14 mouse cellular contexts compared by ENCODE assay signal in the genomic region with DNA sequence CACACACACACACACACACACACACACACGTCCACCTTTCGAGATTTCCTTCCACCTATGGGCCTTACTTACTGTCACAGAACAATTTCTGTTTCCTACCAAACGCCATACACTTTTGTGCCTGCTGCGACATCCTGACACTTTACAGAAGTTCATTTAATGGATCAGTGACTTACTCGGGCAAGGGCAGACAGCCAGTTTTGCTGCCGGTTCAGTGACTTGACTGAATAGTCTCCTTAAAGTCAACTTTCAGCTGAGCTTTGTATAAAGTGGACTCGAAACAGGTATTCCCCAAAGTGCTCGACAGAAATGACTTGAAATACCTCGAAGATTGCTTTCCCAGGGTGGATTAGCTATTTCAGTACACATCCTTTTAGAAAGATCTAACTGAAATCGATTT.
A peak's percentile ranks its signal among the peaks of the same experiment; 100 is the strongest.
DNase-seq lines count a peak whose midpoint lies in the region; ATAC-seq and TF ChIP-seq lines count a peak whose summit lies in the region.
"Had no signal": no experiment of that assay in that cellular context is flagged by ENCODE, and none has a peak within 500 bp of the region (broad histone marks: within the 10 kb centered on the region; RNA-seq: fewer than 3 reads in every experiment).

No protein-coding gene starts in this region.

- H3K4me2 ChIP-seq in intestine, embryonic 14.5 days (ENCODE audit: low read length) = no peak overlapping the region
- H3K4me2 ChIP-seq in intestine, embryonic 16.5 days (ENCODE audit: low read depth, low read length) = no peak overlapping the region
- H3K4me2 ChIP-seq in embryonic facial prominence, embryonic 13.5 days = no peak overlapping the region
- peak overlapping the region; percentile 23; the same call in 1 of the 2 replicates for H3K4me2 ChIP-seq in kidney, postnatal 0 days (ENCODE audit: low read length)

- no peak overlapping the region for H3K9ac ChIP-seq in intestine, embryonic 14.5 days (ENCODE audit: low read length)
- no peak overlapping the region for H3K9ac ChIP-seq in intestine, embryonic 16.5 days (ENCODE audit: low read depth, low read length)
- no peak overlapping the region for H3K9ac ChIP-seq in embryonic facial prominence, embryonic 13.5 days
- no peak overlapping the region for H3K9ac ChIP-seq in kidney, postnatal 0 days (ENCODE audit: low read depth, low read length)

- peak; percentile 52 for DNase-seq in intestine, embryonic 14.5 days (ENCODE audit: low spot score)
- DNase-seq in brain, embryonic 14.5 days (ENCODE audit: low read depth) = peak; percentile 61
- peak; percentile 71 for DNase-seq in kidney, postnatal 0 days (ENCODE audit: low spot score)
- no peak for DNase-seq in urinary bladder, postnatal 25 days (ENCODE audit: low spot score)
- DNase-seq in spleen, postnatal 4 days (ENCODE audit: low spot score in 2 of 2) = no peak
- DNase-seq: heart, adult 18-20 months; lung, adult 18-20 months; retina, postnatal 1 day; thymus, adult 2 months had no signal

- no peak overlapping the region for H3K4me3 ChIP-seq in intestine, embryonic 14.5 days (ENCODE audit: low read depth, low read length)
- no peak overlapping the region for H3K4me3 ChIP-seq in intestine, embryonic 16.5 days (ENCODE audit: low read length)
- no peak overlapping the region for H3K4me3 ChIP-seq in embryonic facial prominence, embryonic 13.5 days
- H3K4me3 ChIP-seq in kidney, postnatal 0 days (replicated peaks; ENCODE audit: low read depth, low read length) = no peak overlapping the region
- H3K4me3 ChIP-seq: erythroblast, embryonic 14.5 days; layer of hippocampus, adult 2 months had no signal

- peaks cover 70% of the 10 kb centered on the region for H3K4me1 ChIP-seq in intestine, embryonic 14.5 days (replicated peaks; ENCODE audit: control insufficient read depth, insufficient read depth, low read length)
- H3K4me1 ChIP-seq in intestine, embryonic 16.5 days (ENCODE audit: control insufficient read depth, insufficient read depth, low read length) = peaks cover 52% of the 10 kb centered on the region
- H3K4me1 ChIP-seq in embryonic facial prominence, embryonic 13.5 days = peaks cover 66% of the 10 kb centered on the region
- H3K4me1 ChIP-seq in kidney, postnatal 0 days (replicated peaks; ENCODE audit: insufficient read depth, low read length) = peaks cover 50% of the 10 kb centered on the region

- no peak for TF ChIP-seq CTCF in brain, embryonic 14.5 days (IDR thresholded peaks at IDR 0.05; ENCODE audit: borderline replicate concordance, extremely low read depth, insufficient read depth, insufficient read length)
- no peak for TF ChIP-seq CTCF in kidney, postnatal 0 days (IDR thresholded peaks at IDR 0.05; ENCODE audit: low read depth)

- no peaks in the 10 kb centered on the region for H3K9me3 ChIP-seq in intestine, embryonic 14.5 days (ENCODE audit: control insufficient read depth, low read length)
- no peaks in the 10 kb centered on the region for H3K9me3 ChIP-seq in intestine, embryonic 16.5 days (ENCODE audit: control insufficient read depth, low read length)
- H3K9me3 ChIP-seq in embryonic facial prominence, embryonic 13.5 days = no peaks in the 10 kb centered on the region
- no peaks in the 10 kb centered on the region for H3K9me3 ChIP-seq in kidney, postnatal 0 days (replicated peaks; ENCODE audit: low read length)

- H3K27ac ChIP-seq in intestine, embryonic 14.5 days (ENCODE audit: low read depth) = no peak overlapping the region
- no peak overlapping the region for H3K27ac ChIP-seq in intestine, embryonic 16.5 days (ENCODE audit: low read length)
- 0 out of 2 replicates have a peak overlapping the region, but pooled peaks have one; percentile 8 for H3K27ac ChIP-seq in embryonic facial prominence, embryonic 13.5 days
- H3K27ac ChIP-seq in kidney, postnatal 0 days = peak overlapping the region; percentile 75
- H3K27ac ChIP-seq: layer of hippocampus, adult 2 months had no signal

- 37% methylated on average over 10 of the region's 10 CpGs for WGBS in intestine, embryonic 14.5 days
- 36% methylated on average over 10 of the region's 10 CpGs for WGBS in intestine, embryonic 16.5 days
- 52% methylated on average over 10 of the region's 10 CpGs for WGBS in embryonic facial prominence, embryonic 13.5 days
- 21% methylated on average over 10 of the region's 10 CpGs for WGBS in kidney, postnatal 0 days

- TF ChIP-seq POLR2A in brain, embryonic 14.5 days (IDR thresholded peaks at IDR 0.05; ENCODE audit: borderline replicate concordance, extremely low read depth, insufficient read depth, insufficient read length, poor library complexity, severe bottlenecking) = no peak

- peaks cover 9% of the 10 kb centered on the region; the same call in 1 of the 2 replicates for H3K36me3 ChIP-seq in intestine, embryonic 14.5 days (ENCODE audit: control insufficient read depth, insufficient read depth, low read length)
- no peaks in the 10 kb centered on the region for H3K36me3 ChIP-seq in intestine, embryonic 16.5 days (ENCODE audit: control insufficient read depth, insufficient read depth, low read length)
- H3K36me3 ChIP-seq in embryonic facial prominence, embryonic 13.5 days = peaks cover 8% of the 10 kb centered on the region; the same call in 1 of the 2 replicates
- no peaks in the 10 kb centered on the region for H3K36me3 ChIP-seq in kidney, postnatal 0 days (ENCODE audit: insufficient read depth, low read length)

- H3K27me3 ChIP-seq in intestine, embryonic 14.5 days (replicated peaks; ENCODE audit: control insufficient read depth, insufficient read depth, low read length) = no peaks in the 10 kb centered on the region
- H3K27me3 ChIP-seq in intestine, embryonic 16.5 days (replicated peaks; ENCODE audit: control insufficient read depth, insufficient read depth, low read length) = no peaks in the 10 kb centered on the region
- no peaks in the 10 kb centered on the region for H3K27me3 ChIP-seq in embryonic facial prominence, embryonic 13.5 days
- no peaks in the 10 kb centered on the region for H3K27me3 ChIP-seq in kidney, postnatal 0 days (ENCODE audit: insufficient read depth, low read length)

- ATAC-seq in intestine, embryonic 14.5 days (replicated peaks; ENCODE audit: low FRiP score, low TSS enrichment, low read depth) = no peak
- ATAC-seq in intestine, embryonic 16.5 days = no peak
- no peak for ATAC-seq in embryonic facial prominence, embryonic 13.5 days (ENCODE audit: insufficient number of reproducible peaks, insufficient read depth, low FRiP score, low TSS enrichment, low read depth)
- ATAC-seq in kidney, postnatal 0 days (replicated peaks; ENCODE audit: low FRiP score, low read depth) = no peak
- ATAC-seq in CD4-positive, CD25-positive, alpha-beta regulatory T cell, adult 4 months = no peak

Comparison
In these comparisons a context has a peak if more than half of its experiments do, and no peak if none do; other contexts are left out.
1. DNase-seq: peak in intestine, embryonic 14.5 days (single experiment), brain, embryonic 14.5 days (single experiment) and kidney, postnatal 0 days (single experiment); none in urinary bladder, postnatal 25 days (single experiment) and spleen, postnatal 4 days (0 of 2).
2. H3K27ac ChIP-seq: peak in embryonic facial prominence, embryonic 13.5 days (single experiment) and kidney, postnatal 0 days (single experiment); none in intestine, embryonic 14.5 days (single experiment) and intestine, embryonic 16.5 days (single experiment).